Mouse (Mus musculus) midbrain, embryonic 13.5 days (tissue): Measurements from ENCODE around the gene Ckm. TPM values are rescaled to one million over a fixed set of nuclear protein-coding genes. Genes with fewer than 3 reads are reported as not detected.
A peak's percentile ranks its signal among the peaks of the same experiment; 100 is the strongest.

Experiments used
- ATAC-seq: fragments of 200-750 bp; cut with Nextera tagmentation; 2 replicates; pipeline ENCODE4 v1.8.0; 2017; ENCODE audit warnings: mild to moderate bottlenecking, moderate TSS enrichment, moderate library complexity
- H3K27ac ChIP-seq: fragments of 300-500 bp; sonication (generic); 2 replicates; pipeline ENCODE4 v1.5.1; 2015; ENCODE audit warnings: inconsistent platforms, mild to moderate bottlenecking, moderate library complexity
- H3K27me3 ChIP-seq: fragments of 300-500 bp; sonication (generic); 2 replicates; pipeline ENCODE4 v1.6.1; 2015; ENCODE audit warnings: mild to moderate bottlenecking, inconsistent platforms
- H3K36me3 ChIP-seq: fragments of 300-500 bp; sonication (generic); 2 replicates; pipeline ENCODE4 v1.6.1; 2015; ENCODE audit warnings: mild to moderate bottlenecking, inconsistent platforms
- H3K4me1 ChIP-seq: fragments of 300-500 bp; sonication (generic); replicated peaks from 2 replicates; pipeline ENCODE4 v1.6.1; 2015; ENCODE audit warnings: inconsistent platforms
- H3K4me2 ChIP-seq: fragments of 300-500 bp; sonication (generic); replicated peaks from 2 replicates; pipeline ENCODE4 v1.6.1; 2015; ENCODE audit warnings: moderate library complexity, mild to moderate bottlenecking, inconsistent platforms
- H3K4me3 ChIP-seq: fragments of 300-500 bp; sonication (generic); replicated peaks from 2 replicates; pipeline ENCODE4 v1.5.1; 2015; ENCODE audit warnings: mild to moderate bottlenecking, inconsistent platforms
- H3K9ac ChIP-seq: fragments of 300-500 bp; sonication (generic); replicated peaks from 2 replicates; pipeline ENCODE4 v1.6.1; 2015; ENCODE audit warnings: mild to moderate bottlenecking, inconsistent platforms
- H3K9me3 ChIP-seq: fragments of 300-500 bp; sonication (generic); 2 replicates; pipeline ENCODE4 v1.6.1; 2016; ENCODE audit warnings: mild to moderate bottlenecking, inconsistent platforms
- WGBS: fragments of 180-500 bp; shearing (Covaris S2); methylation state at CpG from one replicate; pipeline ENCODE4 v1.1.7; 2015; 5-methylcytosine and 5-hydroxymethylcytosine counted together
- polyA plus RNA-seq: library from polyadenylated mRNA; unstranded; fragments of >200 nt; fragmentation: Nextera tagmentation; extraction: Ambion mirVana; gene quantifications from 2 replicates; pipeline ENCODE4 v1.2.1, GENCODE M21; 2015

Gene Ckm
- polyA plus RNA-seq, 1 experiment from 2014 or later, result 0.07 TPM

DNA sequence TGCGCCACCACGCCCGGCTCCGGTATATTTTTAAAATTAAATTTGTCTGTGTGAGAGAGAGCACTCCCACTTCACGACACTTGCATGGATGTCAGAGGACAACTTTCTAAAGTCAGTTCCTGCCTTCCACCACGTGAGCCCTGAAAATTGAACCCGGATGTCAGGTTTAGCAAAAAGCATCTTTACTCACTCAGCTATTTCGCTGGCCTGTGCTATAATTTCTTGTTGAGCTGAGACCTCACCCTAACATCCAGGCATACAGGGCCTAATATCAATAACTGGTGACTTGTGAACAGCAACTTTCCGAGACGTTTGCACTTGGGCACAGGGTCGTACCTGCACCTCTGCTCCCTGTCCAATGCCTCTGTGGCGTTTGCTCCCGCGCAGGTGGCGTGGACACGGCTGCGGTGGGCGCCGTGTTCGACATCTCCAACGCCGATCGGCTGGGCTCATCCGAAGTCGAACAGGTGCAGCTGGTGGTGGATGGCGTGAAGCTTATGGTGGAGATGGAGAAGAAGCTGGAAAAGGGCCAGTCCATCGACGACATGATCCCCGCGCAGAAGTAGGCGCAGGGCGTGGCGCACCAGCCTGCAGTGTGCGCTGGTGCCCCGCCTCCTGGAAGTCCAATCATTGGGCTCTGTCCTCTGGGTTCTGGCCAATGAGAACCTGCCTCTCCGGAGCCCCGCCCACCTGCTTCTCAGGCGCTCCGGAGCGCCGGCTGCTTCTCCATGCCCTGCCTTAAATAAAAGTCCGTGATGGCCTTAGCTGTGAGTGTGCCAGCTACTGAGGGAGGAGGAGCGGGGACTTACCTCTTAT, 16.5 kb downstream of the Ckm start:
- ATAC-seq, result peak; percentile 97
- peaks cover 59% of the 10 kb centered on the region for H3K27me3 ChIP-seq
- 0 out of 2 replicates have a peak, but pooled peaks cover 5% of the 10 kb centered on the region for H3K4me1 ChIP-seq
- no peaks in the 10 kb centered on the region for H3K9me3 ChIP-seq
- peak overlapping the region; percentile 46; the same call in 1 of the 2 replicates for H3K9ac ChIP-seq
- peaks cover 15% of the 10 kb centered on the region for H3K36me3 ChIP-seq
- WGBS, result 12% methylated on average over 43 of the region's 43 CpGs
- no peak overlapping the region for H3K27ac ChIP-seq
- peak overlapping the region; percentile 46 for H3K4me3 ChIP-seq
- peak overlapping the region; percentile 69 for H3K4me2 ChIP-seq

DNA sequence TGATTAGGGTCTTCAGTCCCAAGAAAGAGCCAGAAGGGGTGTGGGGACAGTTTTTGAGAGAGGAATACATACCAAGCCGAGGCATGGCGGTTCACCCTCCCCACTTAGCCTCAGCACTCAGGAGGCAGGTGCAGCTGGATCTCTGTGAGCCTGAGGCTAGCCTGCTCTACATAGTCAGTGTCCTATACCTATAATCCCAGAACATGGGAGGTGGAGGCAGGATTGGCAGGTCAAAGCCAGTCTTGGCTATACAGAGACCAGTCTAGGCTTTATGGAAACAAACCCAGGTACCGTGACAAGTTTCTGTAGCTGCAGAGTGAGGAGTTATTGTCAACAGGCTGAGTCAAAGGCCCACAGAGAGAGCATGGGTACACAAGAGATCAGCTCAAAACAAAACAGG, 18.5 kb downstream of the Ckm start:
- Histone ChIP-seq H3K4me3 (no peak overlapping the region), H3K27ac (no peak overlapping the region), H3K9me3 (no peaks in the 10 kb centered on the region), H3K27me3 (peaks cover 42% of the 10 kb centered on the region), H3K4me2 (no peak overlapping the region), H3K4me1 (0 out of 2 replicates have a peak, but pooled peaks cover 5% of the 10 kb centered on the region), H3K9ac (no peak overlapping the region), H3K36me3 (peaks cover 35% of the 10 kb centered on the region)
- WGBS, result 84% methylated on average over 3 of the region's 3 CpGs
- no peak for ATAC-seq

DNA sequence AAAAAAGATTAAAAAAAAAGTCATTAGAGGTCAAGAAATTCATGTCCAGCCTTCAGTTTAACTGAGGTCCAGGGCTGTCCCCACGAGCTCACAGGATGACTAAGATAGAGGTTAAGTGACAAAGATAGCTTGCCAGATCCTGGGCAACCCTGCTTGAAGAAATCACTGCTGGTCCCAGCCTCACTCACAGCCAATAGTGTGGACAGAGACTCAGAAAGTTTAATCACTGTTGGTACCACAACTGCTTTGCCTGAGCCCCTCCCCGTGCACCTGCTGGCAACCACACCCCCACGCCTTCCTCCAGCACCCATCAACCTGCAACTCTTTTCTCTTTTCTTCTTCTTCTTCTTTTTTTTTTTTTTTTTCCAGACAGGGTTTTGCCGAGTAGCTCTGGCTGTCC, 19.5 kb downstream of the Ckm start:
- Histone ChIP-seq H3K4me2 (no peak overlapping the region), H3K4me1 (0 out of 2 replicates have a peak, but pooled peaks cover 5% of the 10 kb centered on the region), H3K4me3 (no peak overlapping the region), H3K27me3 (peaks cover 33% of the 10 kb centered on the region), H3K9ac (no peak overlapping the region), H3K27ac (no peak overlapping the region), H3K9me3 (no peaks in the 10 kb centered on the region), H3K36me3 (peaks cover 45% of the 10 kb centered on the region)
- 81% methylated on average over 4 of the region's 4 CpGs for WGBS
- no peak for ATAC-seq

DNA sequence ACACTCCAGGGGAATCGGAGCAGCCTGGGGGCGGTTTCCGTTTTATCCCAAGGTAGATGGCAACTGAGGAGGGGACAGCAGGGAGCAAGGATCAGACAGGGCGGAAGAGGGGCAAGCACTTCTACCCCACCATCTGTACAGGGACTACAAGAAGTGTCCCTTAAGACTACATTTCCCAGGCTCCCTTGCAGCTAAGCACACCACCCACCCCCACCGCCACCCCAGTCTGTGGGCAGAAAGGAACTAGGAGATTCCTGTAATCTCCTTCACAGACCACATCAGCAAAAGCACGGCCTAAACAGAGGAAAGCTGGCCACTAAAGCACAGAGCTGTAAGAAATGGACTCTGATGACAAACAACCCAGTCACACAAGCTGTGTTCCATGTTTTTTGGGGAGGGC, 21.8 kb downstream of the Ckm start:
- Histone ChIP-seq H3K36me3 (peaks cover 68% of the 10 kb centered on the region), H3K4me2 (no peak overlapping the region)
- 76% methylated on average over 6 of the region's 6 CpGs for WGBS

DNA sequence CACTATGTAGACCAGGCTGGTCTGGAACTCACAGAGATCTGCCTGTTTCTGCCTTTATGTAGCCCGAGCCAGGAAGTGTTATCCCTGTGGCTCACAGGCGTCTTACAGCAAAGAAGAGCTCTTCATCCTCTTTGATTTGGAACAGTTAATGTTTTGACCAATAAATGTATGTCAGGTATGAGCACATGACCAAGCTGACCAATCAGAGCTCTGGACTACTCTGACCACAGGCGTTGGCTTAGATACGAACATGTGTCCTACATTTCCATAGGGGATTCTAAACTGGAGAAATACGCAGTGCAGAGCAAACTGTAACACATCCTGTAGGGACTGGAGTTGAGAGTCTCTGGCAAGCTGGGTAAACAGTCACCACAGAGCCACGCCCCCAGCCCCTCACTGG, 22.3 kb downstream of the Ckm start:
- Histone ChIP-seq H3K4me3 (no peak overlapping the region), H3K4me1 (no peaks in the 10 kb centered on the region), H3K9ac (no peak overlapping the region), H3K9me3 (no peaks in the 10 kb centered on the region), H3K27ac (no peak overlapping the region), H3K4me2 (no peak overlapping the region), H3K36me3 (peaks cover 73% of the 10 kb centered on the region), H3K27me3 (peaks cover 6% of the 10 kb centered on the region)
- WGBS, result 90% methylated on average over 6 of the region's 6 CpGs
- ATAC-seq, result no peak

More for the DNA sequence above, 21.8 kb downstream of the Ckm start:
- no peaks in the 10 kb centered on the region for H3K4me1 ChIP-seq
- no peak overlapping the region for H3K9ac ChIP-seq
- peaks cover 10% of the 10 kb centered on the region for H3K27me3 ChIP-seq
- H3K27ac ChIP-seq, result no peak overlapping the region
- H3K9me3 ChIP-seq, result no peaks in the 10 kb centered on the region
- no peak overlapping the region for H3K4me3 ChIP-seq
- no peak for ATAC-seq

DNA sequence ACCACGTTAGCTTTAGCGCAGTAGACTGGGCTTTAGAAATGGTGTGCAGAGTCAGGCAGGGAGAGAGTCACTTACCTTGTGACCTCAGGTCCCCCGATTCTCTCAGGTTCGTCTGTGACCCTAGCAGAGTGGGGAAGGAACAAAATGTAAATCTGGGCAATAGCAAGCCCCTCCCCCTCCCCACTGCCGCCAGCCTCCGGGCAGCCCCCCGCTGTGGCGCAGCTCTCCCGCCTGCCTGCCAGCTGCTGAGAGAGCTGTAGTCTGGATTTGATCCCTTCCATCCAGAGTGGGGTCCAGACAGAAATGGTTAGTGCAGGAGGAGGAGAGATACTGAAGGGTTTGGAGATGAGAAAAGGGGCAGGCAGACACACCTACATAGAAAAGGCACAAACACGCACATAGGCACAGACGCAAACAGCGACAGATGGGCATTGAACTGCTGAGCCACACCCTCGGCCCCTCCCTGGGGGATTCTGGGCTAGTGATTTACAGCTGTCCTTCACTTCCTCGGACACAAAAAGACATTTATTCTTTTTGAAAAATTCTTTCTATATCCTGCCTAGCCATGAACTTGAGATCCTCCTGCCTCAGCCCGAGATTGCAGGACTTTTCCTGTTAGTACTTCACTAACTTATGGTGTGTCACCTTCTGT, 23.5 kb downstream of the Ckm start:
- Histone ChIP-seq H3K4me1 (no peaks in the 10 kb centered on the region), H3K4me3 (no peak overlapping the region), H3K9ac (no peak overlapping the region), H3K27ac (no peak overlapping the region), H3K27me3 (no peaks in the 10 kb centered on the region), H3K4me2 (no peak overlapping the region), H3K9me3 (no peaks in the 10 kb centered on the region), H3K36me3 (peaks cover 86% of the 10 kb centered on the region)
- ATAC-seq, result no peak
- 65% methylated on average over 15 of the region's 15 CpGs for WGBS

DNA sequence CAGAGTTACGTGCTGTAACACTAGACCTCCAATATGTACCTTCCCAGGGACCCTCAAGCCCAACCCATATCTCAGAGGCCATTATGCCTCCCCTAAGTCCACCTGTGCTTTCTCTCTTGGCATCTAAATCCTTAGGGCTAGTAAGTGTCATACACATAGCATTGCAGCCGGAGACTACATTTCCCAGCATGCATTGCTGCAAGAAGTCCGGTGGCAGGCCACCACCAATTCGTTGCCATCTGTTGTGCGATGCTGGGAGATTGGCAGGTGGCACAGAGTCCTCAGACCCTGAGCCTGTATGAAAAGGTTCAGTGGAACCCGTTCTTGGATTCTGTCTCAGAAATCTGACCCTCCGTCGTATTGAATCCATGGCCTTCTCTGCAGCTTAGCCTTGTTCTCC, 25.1 kb downstream of the Ckm start:
- Histone ChIP-seq H3K4me1 (no peaks in the 10 kb centered on the region), H3K9me3 (no peaks in the 10 kb centered on the region), H3K27me3 (no peaks in the 10 kb centered on the region), H3K9ac (no peak overlapping the region), H3K27ac (no peak overlapping the region), H3K36me3 (peaks cover 100% of the 10 kb centered on the region), H3K4me2 (no peak overlapping the region), H3K4me3 (no peak overlapping the region)
- 64% methylated on average over 8 of the region's 8 CpGs for WGBS
- ATAC-seq, result peak; percentile 5; the same call in 1 of the 2 replicates

DNA sequence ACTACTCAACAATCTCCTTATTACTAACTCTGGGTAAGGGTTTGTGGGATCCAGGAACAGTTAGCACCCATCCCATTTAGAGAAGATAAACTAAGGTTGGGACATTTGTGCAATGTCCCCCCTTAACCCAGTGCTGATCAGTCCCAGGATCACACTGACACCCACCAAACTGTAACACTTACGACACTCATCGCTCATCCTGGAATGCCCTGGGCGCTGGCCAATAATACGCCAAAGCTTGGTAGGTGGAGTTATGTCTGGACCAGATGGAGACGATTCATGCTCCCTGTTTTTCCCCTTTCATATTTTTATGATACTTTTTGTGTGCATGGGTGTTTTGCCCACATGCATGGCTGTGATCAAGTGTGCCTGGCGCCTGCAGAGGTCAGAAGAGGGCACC, 25.8 kb downstream of the Ckm start:
- Histone ChIP-seq H3K4me2 (no peak overlapping the region), H3K27me3 (no peaks in the 10 kb centered on the region), H3K4me1 (no peaks in the 10 kb centered on the region), H3K9me3 (no peaks in the 10 kb centered on the region), H3K4me3 (no peak overlapping the region), H3K27ac (no peak overlapping the region), H3K9ac (no peak overlapping the region), H3K36me3 (peaks cover 100% of the 10 kb centered on the region)
- 97% methylated on average over 6 of the region's 6 CpGs for WGBS
- ATAC-seq, result no peak

DNA sequence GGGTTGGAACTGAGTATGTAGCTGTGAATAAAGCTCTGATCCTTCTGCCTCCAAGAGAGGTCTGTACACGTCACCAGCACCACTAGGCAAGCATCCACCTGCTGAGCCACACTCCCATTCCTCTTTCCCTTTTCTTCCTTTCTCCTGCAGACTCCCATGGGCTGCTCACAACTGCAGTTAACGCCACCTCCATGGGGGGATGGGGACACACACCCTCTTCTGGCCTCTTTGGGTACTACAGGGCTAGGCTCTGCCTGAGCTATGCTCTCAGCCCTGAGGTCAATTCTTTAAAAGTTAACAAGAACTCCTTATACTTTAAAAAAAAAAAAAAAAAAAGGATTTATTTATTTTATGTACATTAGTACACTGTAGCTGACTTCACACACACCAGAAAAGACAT, 27.9 kb downstream of the Ckm start:
- Histone ChIP-seq H3K27me3 (no peaks in the 10 kb centered on the region), H3K9ac (no peak overlapping the region), H3K36me3 (peaks cover 99% of the 10 kb centered on the region), H3K4me3 (no peak overlapping the region), H3K9me3 (no peaks in the 10 kb centered on the region), H3K4me2 (no peak overlapping the region), H3K4me1 (no peaks in the 10 kb centered on the region), H3K27ac (no peak overlapping the region)
- WGBS, result 89% methylated on average over 2 of the region's 2 CpGs
- ATAC-seq, result no peak

DNA sequence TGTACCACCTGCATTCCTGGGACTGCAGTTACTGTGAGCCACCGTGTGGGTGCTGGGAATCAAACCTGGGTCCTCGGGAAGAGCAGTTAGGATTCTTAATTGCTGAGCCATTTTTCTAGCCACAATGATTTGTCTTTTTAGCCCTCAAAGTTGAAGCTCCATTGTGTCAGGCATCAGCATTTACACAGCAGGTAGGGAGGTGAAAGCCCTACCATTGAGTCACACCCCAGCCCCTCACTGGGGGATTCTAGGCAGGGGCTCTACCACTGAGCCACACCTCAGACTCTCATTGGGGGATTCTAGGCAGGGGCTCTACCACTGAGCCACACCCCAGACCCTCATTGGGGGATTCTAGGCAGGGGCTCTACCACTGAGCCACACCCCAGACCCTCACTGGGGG, 31.7 kb downstream of the Ckm start:
- H3K27ac ChIP-seq, result no peak overlapping the region
- peaks cover 96% of the 10 kb centered on the region for H3K36me3 ChIP-seq
- H3K9ac ChIP-seq, result no peak overlapping the region
- ATAC-seq, result no peak
- no peaks in the 10 kb centered on the region for H3K4me1 ChIP-seq
- no peak overlapping the region for H3K4me2 ChIP-seq
- no peaks in the 10 kb centered on the region for H3K9me3 ChIP-seq
- no peak overlapping the region for H3K4me3 ChIP-seq
- 98% methylated on average over 2 of the region's 2 CpGs for WGBS
- no peaks in the 10 kb centered on the region for H3K27me3 ChIP-seq

DNA sequence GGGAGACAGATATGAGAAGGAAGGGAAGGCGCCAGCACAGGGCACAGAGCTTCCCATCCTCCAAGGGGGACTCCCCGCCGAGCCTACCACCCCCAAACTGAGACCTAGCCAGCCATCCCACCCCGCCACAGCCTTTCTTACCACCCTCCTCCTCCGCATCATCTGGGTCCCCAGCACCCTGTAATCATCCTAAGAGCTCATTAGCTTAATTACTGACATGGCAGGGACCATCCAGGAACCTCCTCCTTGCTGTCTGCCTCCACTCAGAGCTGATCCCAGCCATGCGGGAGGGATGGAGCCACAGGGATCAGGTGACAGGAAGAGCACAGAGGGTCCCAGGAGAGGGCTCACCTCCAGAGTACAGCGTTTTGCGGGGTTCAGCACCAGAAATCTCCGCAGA, 32.5 kb downstream of the Ckm start:
- 91% methylated on average over 9 of the region's 9 CpGs for WGBS
- ATAC-seq, result no peak
- Histone ChIP-seq H3K9me3 (no peaks in the 10 kb centered on the region), H3K36me3 (peaks cover 94% of the 10 kb centered on the region), H3K4me1 (no peaks in the 10 kb centered on the region), H3K27ac (no peak overlapping the region), H3K27me3 (no peaks in the 10 kb centered on the region), H3K9ac (no peak overlapping the region), H3K4me3 (no peak overlapping the region), H3K4me2 (no peak overlapping the region)

DNA sequence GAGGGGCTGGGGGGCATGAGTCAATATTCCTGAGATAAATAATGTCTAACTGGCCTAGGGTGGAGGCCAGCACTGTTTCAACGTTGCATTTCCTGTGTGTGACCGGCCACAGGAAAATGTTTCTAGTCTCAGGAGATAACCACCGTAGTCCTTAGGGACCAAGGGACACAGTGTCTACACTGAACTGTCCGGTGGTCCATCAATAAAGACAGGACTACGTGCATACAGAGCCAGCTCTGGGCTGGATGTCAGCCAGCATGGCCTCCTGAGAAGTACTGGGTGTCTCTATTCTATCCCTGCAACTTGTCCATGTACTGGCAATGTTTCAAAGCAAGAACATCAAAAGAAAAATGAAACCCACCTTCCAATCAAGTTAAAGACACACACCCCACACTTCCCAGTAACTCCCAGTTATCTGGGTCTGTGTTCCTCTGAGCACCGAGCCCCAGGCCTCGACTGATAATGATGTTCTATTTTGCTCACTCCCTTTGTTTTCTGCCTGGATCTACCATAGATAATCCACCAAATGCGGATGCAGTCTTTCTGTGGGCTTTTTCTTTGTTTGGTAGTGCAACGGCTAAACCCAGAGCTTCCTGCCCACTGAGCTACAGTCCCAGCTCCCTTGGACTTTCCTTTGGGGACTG, 37.0 kb downstream of the Ckm start:
- no peak overlapping the region for H3K27ac ChIP-seq
- no peaks in the 10 kb centered on the region for H3K27me3 ChIP-seq
- no peak overlapping the region for H3K4me2 ChIP-seq
- no peak for ATAC-seq
- no peak overlapping the region for H3K4me3 ChIP-seq
- no peaks in the 10 kb centered on the region for H3K4me1 ChIP-seq
- H3K36me3 ChIP-seq, result peaks cover 84% of the 10 kb centered on the region
- no peaks in the 10 kb centered on the region for H3K9me3 ChIP-seq
- 90% methylated on average over 9 of the region's 9 CpGs for WGBS
- H3K9ac ChIP-seq, result no peak overlapping the region
